Mouse (Mus musculus): ENCODE results near the gene Olfr478.
"Not testable (repeated sequence)": the region's sequence is repeated elsewhere in the genome, so short reads cannot be mapped to it uniquely, and the experiment has no call there.

The Olfr478 gene

GRCm38 (mm10) chr7:108033889-108034288, at the start of gene Olfr478:
Gene Olfr478, minus strand, starts transcription at chr7:108033989.
- no peak for DNase-seq

DNA sequence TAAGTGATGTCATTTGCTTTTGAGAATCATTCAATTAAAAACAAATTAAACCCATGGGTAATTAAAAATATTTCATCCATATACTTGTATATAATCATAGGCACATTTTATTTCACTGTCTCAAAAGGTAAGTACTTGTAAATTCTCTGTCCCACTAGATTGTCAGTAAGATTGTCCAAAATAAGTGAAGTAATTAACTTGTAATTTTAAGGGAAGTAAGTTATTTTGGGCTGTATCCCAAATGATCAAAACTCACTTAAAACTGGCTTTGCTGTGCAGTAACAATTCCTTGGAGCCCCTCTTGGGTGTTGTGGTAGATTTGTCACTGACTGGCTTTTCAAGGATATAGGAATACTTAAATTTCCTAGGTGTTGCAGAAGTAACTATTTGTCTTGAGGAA, 45.8 kb upstream of the Olfr478 start, which contains the start of gene Olfr481:
TSS of gene Olfr481 (plus strand) at position 301 of the 400 bp plus-strand sequence.
- DNase-seq = no peak

- DNase-seq = no peak
Measured at GRCm38 (mm10) chr7:108067246-108067645, 33.5 kb upstream of the Olfr478 start, which contains the start of gene Olfr480. Gene Olfr480, minus strand, starts transcription at chr7:108067346.

DNA sequence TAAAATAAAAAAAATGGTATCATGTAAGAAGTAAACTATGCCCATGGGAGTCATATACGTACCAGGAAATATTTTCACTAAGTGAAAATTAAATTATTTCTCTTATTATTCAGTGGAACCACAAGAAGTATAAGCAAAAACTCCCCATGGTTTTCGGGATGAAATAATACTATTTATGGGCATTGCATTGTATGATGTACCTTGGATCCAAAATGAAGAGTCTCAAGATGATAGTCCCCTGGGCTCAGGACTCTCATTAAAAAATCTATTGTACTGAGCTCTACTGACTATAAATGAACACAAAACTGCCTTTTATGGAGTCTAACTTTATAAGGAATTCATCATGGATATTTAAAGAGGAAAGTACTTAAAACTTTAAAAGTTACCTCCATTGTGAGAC, 16.6 kb upstream of the Olfr478 start, which contains the start of gene Olfr479:
TSS of gene Olfr479 (plus strand) at position 301 of the 400 bp plus-strand sequence.
- no peak for DNase-seq

GRCm38 (mm10) chr7:108014256-108014655, 19.5 kb downstream of the Olfr478 start:
- DNase-seq = not testable (repeated sequence)

- DNase-seq = no peak
Measured at GRCm38 (mm10) chr7:107986393-107986792, 47.4 kb downstream of the Olfr478 start, which contains the start of gene Olfr477. Gene Olfr477, plus strand, starts transcription at chr7:107986693.
